Mouse (Mus musculus): ENCODE results near the gene Akna. TPM values are rescaled to one million over a fixed set of nuclear protein-coding genes. Genes with fewer than 3 reads are reported as not detected.

The Akna gene
- total and polyA plus RNA-seq, 3 experiments: 6.5 to 37.5 (median 28.0) TPM

DNA sequence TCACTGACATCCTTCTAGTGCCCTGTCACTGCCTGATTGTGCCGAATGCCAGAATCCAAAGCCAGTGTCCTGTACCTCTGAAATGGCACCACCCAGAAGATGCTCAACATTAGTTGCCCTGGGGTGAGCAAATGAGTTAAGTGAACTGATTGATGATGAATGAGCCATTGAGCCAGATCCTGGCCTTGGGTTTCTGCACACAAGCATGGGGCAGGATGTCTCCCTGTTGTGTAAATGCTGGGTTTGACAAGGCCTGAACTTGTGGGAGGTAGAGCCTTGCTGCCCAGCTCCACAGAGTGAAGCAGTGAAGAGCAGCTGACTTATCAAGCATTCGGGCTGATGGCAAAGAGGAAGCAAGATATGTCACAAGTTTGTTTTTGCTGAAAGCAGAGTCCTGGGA, 39.9 kb upstream of the Akna start:
- TF ChIP-seq IRF4 (IDR thresholded peaks at IDR 0.05; ENCODE audit: low read depth, low read length): no peak
- TF ChIP-seq JUND (conservative IDR thresholded peaks at IDR 0.05; ENCODE audit: low read depth, low read length): no peak
- TF ChIP-seq GABPA (IDR thresholded peaks at IDR 0.05; ENCODE audit: insufficient replicate concordance, low read depth, low read length): no peak
- no peak for TF ChIP-seq USF2 (conservative IDR thresholded peaks at IDR 0.05; ENCODE audit: low read depth, low read length)
- TF ChIP-seq MEF2A (IDR thresholded peaks at IDR 0.05; ENCODE audit: borderline replicate concordance, low read depth, low read length): no peak
- Histone ChIP-seq H3K79me2 (replicated peaks; ENCODE audit: control insufficient read depth, extremely low read depth, insufficient read depth, poor library complexity, severe bottlenecking) (no peaks in the 10 kb centered on the region), H3K9me3 (replicated peaks; ENCODE audit: low read length) (peaks cover 9% of the 10 kb centered on the region), H3K4me2 (ENCODE audit: insufficient read depth, low read depth, poor library complexity, severe bottlenecking) (no peak overlapping the region), H3K9ac (ENCODE audit: insufficient read depth, low read depth) (no peak overlapping the region), H3K36me3 (replicated peaks in 1 of 2; ENCODE audit: control insufficient read depth in 1 of 2, insufficient read depth in 1 of 2, low read length in 1 of 2) (peaks cover 0 to 18% of the 10 kb centered on the region in 2 experiments), H3K27ac (ENCODE audit: insufficient read depth, low read depth) (no peak overlapping the region), H3K4me3 (replicated peaks in 1 of 3; ENCODE audit: low read depth in 2 of 3, low read length in 2 of 3, poor library complexity in 1 of 3) (no peak overlapping the region), H3K27me3 (replicated peaks) (no peaks in the 10 kb centered on the region), H3K4me1 (ENCODE audit: control insufficient read depth in 1 of 2, insufficient read depth in 2 of 2) (peaks cover 0 to 34% of the 10 kb centered on the region in 2 experiments; a peak in 3 of 4 replicates)
- no peak for DNase-seq (ENCODE audit: extremely low read depth)
- dilution Hi-C loops (cut with MboI; ENCODE audit: extremely low pct_ligation_motif_present, extremely low pct_unique_long_range_greater_than_20kb, low sequenced_read_pairs) (no loop called here), in situ Hi-C loops (cut with MboI; ENCODE audit: low pct_ligation_motif_present, low pct_unique_long_range_greater_than_20kb, low sequenced_read_pairs) (no loop called here)

DNA sequence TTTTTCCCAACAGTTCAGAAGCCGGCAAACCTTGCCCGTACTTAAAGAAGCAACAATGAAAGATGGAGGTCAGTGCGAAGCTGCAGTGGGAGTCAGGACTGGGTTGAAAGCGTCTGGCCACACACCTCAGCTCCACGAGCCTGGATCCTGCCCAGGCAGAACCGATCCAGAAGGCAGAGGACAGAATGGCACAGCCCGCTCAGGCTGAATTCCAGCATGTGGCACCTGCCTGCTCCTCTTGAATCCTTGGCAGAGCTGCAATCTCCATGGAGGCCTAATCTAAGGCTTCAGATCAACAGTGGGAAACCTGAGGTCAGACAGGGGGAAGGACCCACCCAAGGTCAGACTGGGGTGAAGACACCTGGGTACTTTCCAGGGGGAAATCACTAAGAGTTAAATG, 38.5 kb upstream of the Akna start:
- in situ Hi-C loops (cut with MboI; ENCODE audit: low pct_ligation_motif_present, low pct_unique_long_range_greater_than_20kb, low sequenced_read_pairs) (no loop called here), dilution Hi-C loops (cut with MboI; ENCODE audit: extremely low pct_ligation_motif_present, extremely low pct_unique_long_range_greater_than_20kb, low sequenced_read_pairs) (no loop called here)
- Histone ChIP-seq H3K9me3 (replicated peaks; ENCODE audit: low read length) (peaks cover 9% of the 10 kb centered on the region), H3K79me2 (replicated peaks; ENCODE audit: control insufficient read depth, extremely low read depth, insufficient read depth, poor library complexity, severe bottlenecking) (no peaks in the 10 kb centered on the region), H3K9ac (ENCODE audit: insufficient read depth, low read depth) (no peak overlapping the region), H3K27ac (ENCODE audit: insufficient read depth, low read depth) (no peak overlapping the region), H3K36me3 (replicated peaks in 1 of 2; ENCODE audit: control insufficient read depth in 1 of 2, insufficient read depth in 1 of 2, low read length in 1 of 2) (peaks cover 0 to 28% of the 10 kb centered on the region in 2 experiments), H3K4me2 (ENCODE audit: insufficient read depth, low read depth, poor library complexity, severe bottlenecking) (no peak overlapping the region), H3K27me3 (replicated peaks) (no peaks in the 10 kb centered on the region), H3K4me1 (ENCODE audit: control insufficient read depth in 1 of 2, insufficient read depth in 2 of 2) (peaks cover 0 to 34% of the 10 kb centered on the region in 2 experiments; a peak in 3 of 4 replicates), H3K4me3 (replicated peaks in 1 of 3; ENCODE audit: low read depth in 2 of 3, low read length in 2 of 3, poor library complexity in 1 of 3) (no peak overlapping the region)
- no peak for DNase-seq (ENCODE audit: extremely low read depth)
- TF ChIP-seq MYC (IDR thresholded peaks at IDR 0.05; ENCODE audit: low read depth, low read length): no peak

DNA sequence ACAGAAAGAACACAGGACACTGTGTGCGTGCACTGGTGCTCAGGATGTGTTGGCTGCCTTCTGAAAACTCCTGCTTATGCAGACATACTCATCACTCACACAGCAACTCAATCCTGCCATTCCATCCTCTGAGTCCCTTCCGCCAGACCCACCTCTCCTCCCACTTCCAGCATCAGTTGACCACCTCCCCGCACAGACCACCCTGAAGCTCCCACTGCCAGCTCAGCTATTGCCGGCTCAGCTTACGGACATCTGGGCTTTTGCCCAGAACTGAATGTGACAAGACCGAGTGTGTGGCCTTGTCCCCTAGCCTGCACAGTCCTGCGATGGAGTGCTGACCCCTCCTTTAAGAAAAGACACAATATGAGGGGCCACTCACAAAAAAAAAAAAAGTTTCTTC, 37.1 kb upstream of the Akna start:
- peaks cover 0 to 26% of the 10 kb centered on the region in 2 experiments for H3K36me3 ChIP-seq (replicated peaks in 1 of 2; ENCODE audit: control insufficient read depth in 1 of 2, insufficient read depth in 1 of 2, low read length in 1 of 2)
- peaks cover 3% of the 10 kb centered on the region for H3K9me3 ChIP-seq (replicated peaks; ENCODE audit: low read length)
- peaks cover 0 to 26% of the 10 kb centered on the region in 2 experiments; a peak in 3 of 4 replicates for H3K4me1 ChIP-seq (ENCODE audit: control insufficient read depth in 1 of 2, insufficient read depth in 2 of 2)
- H3K4me3 ChIP-seq (replicated peaks in 1 of 3; ENCODE audit: low read depth in 2 of 3, low read length in 2 of 3, poor library complexity in 1 of 3): no peak overlapping the region
- H3K27me3 ChIP-seq (replicated peaks): no peaks in the 10 kb centered on the region
- dilution Hi-C loops (cut with MboI; ENCODE audit: extremely low pct_ligation_motif_present, extremely low pct_unique_long_range_greater_than_20kb, low sequenced_read_pairs): no loop called here
- in situ Hi-C loops (cut with MboI; ENCODE audit: low pct_ligation_motif_present, low pct_unique_long_range_greater_than_20kb, low sequenced_read_pairs): no loop called here
- no peak overlapping the region for H3K4me2 ChIP-seq (ENCODE audit: insufficient read depth, low read depth, poor library complexity, severe bottlenecking)
- no peak overlapping the region for H3K9ac ChIP-seq (ENCODE audit: insufficient read depth, low read depth)
- H3K27ac ChIP-seq (ENCODE audit: insufficient read depth, low read depth): no peak overlapping the region
- DNase-seq (ENCODE audit: extremely low read depth): no peak
- no peaks in the 10 kb centered on the region for H3K79me2 ChIP-seq (replicated peaks; ENCODE audit: control insufficient read depth, extremely low read depth, insufficient read depth, poor library complexity, severe bottlenecking)
- TF ChIP-seq CHD1 (IDR thresholded peaks at IDR 0.05; ENCODE audit: low read depth, low read length) (no peak), PAX5 (IDR thresholded peaks at IDR 0.05; ENCODE audit: low read length) (no peak), MEF2A (IDR thresholded peaks at IDR 0.05; ENCODE audit: borderline replicate concordance, low read depth, low read length) (no peak)

Data from CH12.LX (cell line).